Mouse (Mus musculus) megakaryocyte, embryonic 14.5 days (primary cell): ENCODE data around the gene Ntm.

ENCODE experiments used
- FLI1 ChIP-seq: IDR thresholded peaks from 2 replicates; pipeline ENCODE4 v1.6.1; 2012; ENCODE audit warnings: low read length, inconsistent platforms, mixed read lengths
- GATA1 ChIP-seq: IDR thresholded peaks from 3 replicates; pipeline ENCODE4 v1.6.1; 2012; ENCODE audit warnings: mixed read lengths, low read length, inconsistent platforms, borderline replicate concordance

DNA sequence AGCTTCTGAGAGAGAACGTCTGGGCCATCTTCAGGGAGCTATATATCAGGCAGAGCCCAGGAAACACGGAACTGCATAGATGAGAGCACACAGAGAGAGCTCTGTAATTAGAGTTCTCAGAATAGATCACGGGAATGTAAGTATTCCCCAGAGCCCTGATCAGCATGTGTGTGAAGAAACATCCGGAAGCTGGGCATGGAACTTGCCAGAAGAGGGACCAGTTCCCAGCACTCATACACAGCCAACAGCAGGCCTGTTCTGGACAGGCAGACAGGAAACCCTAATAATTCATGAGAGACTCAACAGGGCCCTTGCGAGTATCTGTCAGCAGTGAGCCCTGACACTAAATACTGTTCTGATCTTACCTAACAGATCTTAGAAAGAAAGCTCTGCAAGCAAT is 345.8 kb downstream of the Ntm start:
- TF ChIP-seq GATA1 = no peak
- no peak for TF ChIP-seq FLI1
